Mouse (Mus musculus) CH12.LX (cell line): ENCODE results near the gene Rab3b. TPM values are rescaled to one million over a fixed set of nuclear protein-coding genes. Genes with fewer than 3 reads are reported as not detected.

Experiments used
- DNase-seq: peaks from one replicate; pipeline ENCODE4 v3.0.0-alpha.2; 2013; ENCODE audit errors: extremely low read depth
- H3K27ac ChIP-seq: 2 replicates; pipeline ENCODE4 v1.5.1; 2012; ENCODE audit warnings: low read depth, mild to moderate bottlenecking, control low read depth, moderate library complexity; ENCODE audit not compliant: insufficient read depth
- H3K27me3 ChIP-seq: replicated peaks from 2 replicates; pipeline ENCODE3; 2012; ENCODE audit warnings: inconsistent platforms
- H3K36me3 ChIP-seq, 2 experiments: replicated peaks in 1 of 2; 2 replicates each; pipeline versions ENCODE3 to v1.6.1; 2012; ENCODE audit warnings: inconsistent platforms in 1 of 2, low read length in 1 of 2, mild to moderate bottlenecking in 1 of 2, mixed read lengths in 1 of 2, moderate library complexity in 1 of 2; ENCODE audit not compliant: control insufficient read depth in 1 of 2, insufficient read depth in 1 of 2
- H3K4me1 ChIP-seq, 2 experiments: 2 replicates each; pipeline ENCODE4 v1.6.1; 2012; ENCODE audit warnings: inconsistent platforms in 1 of 2, moderate library complexity in 1 of 2; ENCODE audit not compliant: insufficient read depth in 2 of 2, control insufficient read depth in 1 of 2
- H3K4me2 ChIP-seq: 2 replicates; pipeline ENCODE4 v1.6.1; 2012; ENCODE audit warnings: low read depth, mild to moderate bottlenecking, control low read depth; ENCODE audit not compliant: poor library complexity, insufficient read depth, severe bottlenecking
- H3K4me3 ChIP-seq, 3 experiments: fragments of 150-350 bp in 1 of 3; sonication (generic) in 1 of 3; replicated peaks in 1 of 3; 2 replicates each; pipeline versions ENCODE3 to v1.5.1; 2011 to 2012; ENCODE audit warnings: low read depth in 2 of 3, low read length in 2 of 3, mild to moderate bottlenecking in 2 of 3, moderate library complexity in 2 of 3, control low read depth in 1 of 3, improper control_type of control experiment in 1 of 3, inconsistent platforms in 1 of 3, mixed read lengths in 1 of 3; ENCODE audit not compliant: poor library complexity in 1 of 3
- H3K79me2 ChIP-seq: replicated peaks from 2 replicates; pipeline ENCODE4 v1.6.1; 2012; ENCODE audit warnings: mild to moderate bottlenecking, moderate library complexity; ENCODE audit not compliant: control insufficient read depth, poor library complexity, insufficient read depth, severe bottlenecking; ENCODE audit errors: extremely low read depth
- H3K9ac ChIP-seq: 2 replicates; pipeline ENCODE4 v1.6.1; 2012; ENCODE audit warnings: low read depth, mild to moderate bottlenecking, control low read depth, moderate library complexity; ENCODE audit not compliant: insufficient read depth
- H3K9me3 ChIP-seq: replicated peaks from 2 replicates; pipeline ENCODE3; 2012; ENCODE audit warnings: low read length, inconsistent platforms, mixed read lengths
- E2F4 ChIP-seq: IDR thresholded peaks from 2 replicates; pipeline ENCODE4 v1.6.1; 2011; ENCODE audit warnings: low read depth, low read length, improper control_type of control experiment; ENCODE audit not compliant: insufficient replicate concordance
- ETS1 ChIP-seq: conservative IDR thresholded peaks from 2 replicates; pipeline ENCODE4 v1.6.1; 2012; ENCODE audit warnings: low read depth, mild to moderate bottlenecking, inconsistent platforms, low read length, improper control_type of control experiment, moderate library complexity
- GABPA ChIP-seq: IDR thresholded peaks from 2 replicates; pipeline ENCODE4 v1.6.1; 2012; ENCODE audit warnings: low read depth, low read length, improper control_type of control experiment, inconsistent platforms; ENCODE audit not compliant: insufficient replicate concordance
- KAT2A ChIP-seq: IDR thresholded peaks from 2 replicates; pipeline ENCODE4 v1.6.1; 2012; ENCODE audit warnings: low read length, improper control_type of control experiment, inconsistent platforms; ENCODE audit not compliant: insufficient replicate concordance
- MAX ChIP-seq: IDR thresholded peaks from 2 replicates; pipeline ENCODE4 v1.6.1; 2011; ENCODE audit warnings: low read length, improper control_type of control experiment
- MXI1 ChIP-seq: IDR thresholded peaks from 2 replicates; pipeline ENCODE4 v1.6.1; 2011; ENCODE audit warnings: mild to moderate bottlenecking, low read depth, low read length, improper control_type of control experiment
- MYC ChIP-seq: IDR thresholded peaks from 2 replicates; pipeline ENCODE4 v1.6.1; 2011; ENCODE audit warnings: low read depth, mild to moderate bottlenecking, improper control_type of control experiment, low read length
- NELFE ChIP-seq: IDR thresholded peaks from 2 replicates; pipeline ENCODE4 v1.6.1; 2011; ENCODE audit warnings: low read depth, low read length, improper control_type of control experiment
- NRF1 ChIP-seq: IDR thresholded peaks from 2 replicates; pipeline ENCODE4 v1.6.1; 2014; ENCODE audit warnings: low read depth, mild to moderate bottlenecking, inconsistent platforms, low read length, improper control_type of control experiment, moderate library complexity
- RCOR1 ChIP-seq: conservative IDR thresholded peaks from 2 replicates; pipeline ENCODE4 v1.6.1; 2012; ENCODE audit warnings: low read depth, mild to moderate bottlenecking, inconsistent platforms, low read length, improper control_type of control experiment
- TBP ChIP-seq: conservative IDR thresholded peaks from 2 replicates; pipeline ENCODE4 v1.6.1; 2011; ENCODE audit warnings: low read depth, low read length, improper control_type of control experiment
- ZC3H11A ChIP-seq: IDR thresholded peaks from 2 replicates; pipeline ENCODE4 v1.6.1; 2012; ENCODE audit warnings: low read depth, mild to moderate bottlenecking, inconsistent platforms, low read length, improper control_type of control experiment
- ZKSCAN1 ChIP-seq: IDR thresholded peaks from 2 replicates; pipeline ENCODE4 v1.6.1; 2012; ENCODE audit warnings: low read depth, inconsistent platforms, low read length, improper control_type of control experiment, borderline replicate concordance
- dilution Hi-C: fragments of 300-500 bp; cut with MboI; formaldehyde crosslinking; loops from 2 replicates; pipeline ENCODE4 v1.14.3; 2020; ENCODE audit warnings: low sequenced_read_pairs; ENCODE audit not compliant: extremely low pct_unique_long_range_greater_than_20kb, extremely low pct_ligation_motif_present
- in situ Hi-C: fragments of 300-500 bp; cut with MboI; formaldehyde crosslinking; loops from 3 replicates; pipeline ENCODE4 v1.14.3; 2019; ENCODE audit warnings: low sequenced_read_pairs, low pct_ligation_motif_present, low pct_unique_long_range_greater_than_20kb, mixed read lengths
- polyA plus RNA-seq: library from polyadenylated mRNA; unstranded; fragments of >175 nt; gene quantifications from 2 replicates; pipeline ENCODE4 v1.2.1, GENCODE M21; 2012; ENCODE audit warnings: low read depth; ENCODE audit not compliant: insufficient read length
- total RNA-seq, 2 experiments: library from RNA; depleted of rRNA; stranded (reverse); fragments of 300-350 nt in 1 of 2; fragments of >200 nt in 1 of 2; gene quantifications; 2 replicates each; pipeline ENCODE4 v1.2.3; 2012 to 2014

Gene Rab3b
- total and polyA plus RNA-seq, 3 experiments, result 0.56 to 0.94 (median 0.85) TPM

DNA sequence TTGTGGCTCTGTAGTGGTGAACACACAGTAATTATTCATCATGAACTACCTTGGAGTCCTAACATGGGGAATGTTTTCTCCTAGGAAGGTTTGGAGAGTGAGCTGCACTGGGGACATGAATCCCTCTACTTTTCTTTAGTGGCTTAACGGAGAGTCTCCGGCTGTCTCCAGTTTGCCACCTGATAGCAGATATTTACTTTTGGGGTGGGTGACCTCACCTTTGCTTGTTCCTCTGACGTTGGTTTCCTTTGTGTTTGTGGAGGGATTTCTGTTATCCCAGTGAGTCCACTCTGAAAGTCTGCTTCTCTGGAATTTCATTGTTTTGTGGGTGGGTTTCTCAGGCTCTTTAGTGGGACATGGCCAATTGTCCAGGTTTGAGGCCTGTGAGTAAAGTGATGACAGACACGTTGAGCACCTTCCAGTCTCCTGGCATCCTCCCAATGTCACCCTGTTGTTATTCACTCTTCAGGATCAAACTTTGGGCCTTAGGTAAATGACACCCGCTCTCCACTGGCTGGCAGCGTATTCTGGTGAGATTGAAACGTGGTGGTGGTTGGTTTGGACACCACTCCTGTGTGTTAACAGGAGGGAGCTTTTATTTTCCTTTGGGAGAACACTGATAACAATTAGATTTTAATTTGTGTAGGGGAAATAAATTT lies 36.8 kb upstream of the Rab3b start:
- Histone ChIP-seq H3K36me3 (peaks cover 0 to 27% of the 10 kb centered on the region in 2 experiments), H3K27ac (no peak overlapping the region), H3K27me3 (no peaks in the 10 kb centered on the region), H3K79me2 (peaks cover 14% of the 10 kb centered on the region), H3K9ac (no peak overlapping the region), H3K4me3 (no peak overlapping the region), H3K4me2 (no peak overlapping the region), H3K9me3 (no peaks in the 10 kb centered on the region), H3K4me1 (peaks cover 0 to 9% of the 10 kb centered on the region in 2 experiments; a peak in 2 of 4 replicates)
- dilution Hi-C loops, result no loop called here
- in situ Hi-C loops, result no loop called here
- TF ChIP-seq ZKSCAN1 (no peak), NRF1 (no peak), RCOR1 (no peak), MXI1 (no peak), MAX (no peak), NELFE (no peak), ZC3H11A (no peak)
- no peak for DNase-seq

DNA sequence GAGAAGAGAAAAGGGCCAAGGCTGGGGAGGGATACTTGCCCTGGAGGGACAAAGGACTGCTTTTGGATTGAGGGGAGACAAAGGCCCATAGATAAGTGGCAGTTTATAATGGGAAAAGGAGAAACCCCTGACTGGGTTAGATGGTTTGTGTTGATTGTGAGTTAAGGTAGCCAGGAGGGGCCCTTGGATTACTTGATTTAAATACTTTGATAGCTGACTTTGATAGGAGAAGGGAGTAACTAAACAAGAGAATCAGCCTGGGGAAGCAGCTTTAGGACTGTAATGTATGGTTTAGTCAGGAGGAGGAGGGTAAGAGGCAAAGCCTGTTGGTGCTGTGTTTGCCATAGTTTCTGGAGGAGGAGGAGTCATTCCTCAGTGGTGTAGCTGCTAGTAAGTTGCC lies 35.5 kb upstream of the Rab3b start:
- H3K4me1 ChIP-seq, result peaks cover 0 to 3% of the 10 kb centered on the region in 2 experiments; a peak in 2 of 4 replicates
- H3K4me2 ChIP-seq, result no peak overlapping the region
- in situ Hi-C loops, result no loop called here
- DNase-seq, result no peak
- TF ChIP-seq MYC, result no peak
- no peak for TF ChIP-seq NRF1
- TF ChIP-seq KAT2A, result no peak
- no peak for TF ChIP-seq GABPA
- TF ChIP-seq E2F4, result no peak
- peaks cover 0 to 19% of the 10 kb centered on the region in 2 experiments for H3K36me3 ChIP-seq
- no peaks in the 10 kb centered on the region for H3K27me3 ChIP-seq
- H3K27ac ChIP-seq, result no peak overlapping the region
- peaks cover 17% of the 10 kb centered on the region for H3K79me2 ChIP-seq
- dilution Hi-C loops, result no loop called here
- no peak overlapping the region for H3K9ac ChIP-seq
- H3K9me3 ChIP-seq, result no peaks in the 10 kb centered on the region
- H3K4me3 ChIP-seq, result no peak overlapping the region

DNA sequence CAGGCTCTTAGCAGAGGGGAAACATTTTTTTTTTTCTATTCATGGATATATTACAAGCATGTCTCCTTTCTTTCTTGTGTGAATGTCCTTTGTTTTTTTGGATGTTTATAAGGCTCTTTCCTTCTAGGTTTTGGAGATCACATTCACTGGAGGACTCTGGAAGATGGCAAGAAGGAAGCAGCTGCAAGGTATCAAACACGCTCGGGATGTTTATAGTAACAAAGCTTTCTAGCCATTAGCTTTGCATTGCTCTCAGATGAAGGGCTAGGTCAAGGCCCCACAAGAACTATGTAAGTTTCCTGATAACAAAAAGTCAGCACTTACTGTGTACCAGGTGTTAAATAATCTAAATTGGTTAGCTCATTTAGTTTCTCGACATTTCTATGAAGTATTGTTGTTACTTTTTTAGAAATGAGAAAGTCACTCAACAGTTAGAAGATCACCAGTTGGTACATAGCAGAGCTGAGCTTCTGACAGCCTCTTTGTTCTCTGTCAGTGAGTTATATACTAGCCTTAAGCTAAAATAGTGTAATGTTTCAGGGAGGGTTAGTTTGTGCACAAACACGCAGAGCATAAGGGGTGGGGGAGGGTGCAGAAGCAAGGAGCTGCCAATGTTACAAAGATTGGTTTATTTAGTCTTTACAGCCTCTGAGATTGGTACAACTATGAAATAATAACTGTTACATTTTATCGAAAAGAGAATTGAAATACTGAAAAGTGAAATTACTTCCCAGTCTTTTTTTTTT lies 32.9 kb upstream of the Rab3b start:
- H3K27ac ChIP-seq, result no peak overlapping the region
- H3K36me3 ChIP-seq, result peaks cover 0 to 17% of the 10 kb centered on the region in 2 experiments
- TF ChIP-seq ETS1 (no peak), TBP (0 out of 2 replicates have a peak, but pooled peaks have one; percentile 13)
- no peak overlapping the region for H3K4me2 ChIP-seq
- H3K79me2 ChIP-seq, result peaks cover 31% of the 10 kb centered on the region
- H3K4me3 ChIP-seq, result no peak overlapping the region
- peaks cover 0 to 14% of the 10 kb centered on the region in 2 experiments; a peak in 2 of 4 replicates for H3K4me1 ChIP-seq
- no peaks in the 10 kb centered on the region for H3K9me3 ChIP-seq
- no peak overlapping the region for H3K9ac ChIP-seq
- in situ Hi-C loops, result no loop called here
- no peaks in the 10 kb centered on the region for H3K27me3 ChIP-seq
- no peak for DNase-seq
- dilution Hi-C loops, result no loop called here
